Mouse (Mus musculus) cerebellum, adult 9-10 months (tissue): ENCODE results near the gene Sema4b.

Experiments
- DNase-seq: peaks from one replicate; pipeline ENCODE4 v3.0.0; 2022

Sema4b gene

GRCm38 (mm10) chr7:80221179-80221750 is 34.6 kb downstream of the Sema4b start:
- no peak for DNase-seq

- no peak for DNase-seq
These were observed 40.4 kb downstream of the Sema4b start for GRCm38 (mm10) chr7:80227065-80227464.

GRCm38 (mm10) chr7:80230196-80230595 is 43.6 kb downstream of the Sema4b start:
- no peak for DNase-seq

GRCm38 (mm10) chr7:80231971-80232488 is 45.4 kb downstream of the Sema4b start:
- peak; percentile 58 for DNase-seq

GRCm38 (mm10) chr7:80232489-80233029 is 45.9 kb downstream of the Sema4b start, which contains the start of the genes Cib1 and Gdpgp1:
Gene Cib1, minus strand, starts transcription at chr7:80232813.
Gene Gdpgp1, plus strand, starts transcription at chr7:80232865.
- peak; percentile 92 for DNase-seq

DNA sequence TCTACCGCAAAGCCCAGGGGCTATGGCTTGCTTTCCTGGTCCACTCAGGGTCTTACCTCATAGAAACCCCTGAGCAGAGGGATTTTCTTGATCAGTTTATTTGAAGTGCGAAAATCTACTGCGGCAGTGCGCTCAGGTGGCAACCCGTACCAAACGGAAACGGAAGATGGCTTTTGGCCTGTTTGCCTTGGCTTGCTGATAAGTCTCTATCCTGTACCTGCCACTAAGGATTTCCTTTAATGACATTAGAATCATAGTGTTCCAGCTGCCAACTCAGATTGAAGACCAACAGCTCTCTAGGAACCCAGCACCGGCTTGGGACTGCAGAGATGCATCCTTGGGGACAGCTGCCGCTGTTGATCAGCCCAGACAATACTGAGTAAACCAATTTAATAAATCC is 47.2 kb downstream of the Sema4b start:
- no peak for DNase-seq

DNA sequence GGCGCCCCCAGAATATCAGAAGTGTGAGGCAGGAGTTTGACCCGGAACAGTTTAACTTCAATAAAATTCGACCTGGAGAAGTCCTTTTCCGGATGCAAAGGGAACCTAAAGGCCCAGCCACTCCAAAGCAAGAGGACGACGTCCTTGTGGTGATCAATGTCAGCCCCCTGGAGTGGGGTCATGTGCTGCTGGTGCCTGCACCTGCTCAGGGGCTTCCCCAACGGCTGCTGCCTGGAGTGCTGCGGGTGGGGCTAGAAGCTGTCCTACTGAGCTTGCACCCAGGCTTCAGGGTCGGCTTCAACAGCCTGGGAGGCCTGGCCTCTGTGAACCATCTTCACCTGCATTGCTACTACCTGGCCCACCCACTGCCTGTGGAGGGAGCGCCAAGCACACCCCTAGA is 51.9 kb downstream of the Sema4b start:
- DNase-seq = no peak

DNA sequence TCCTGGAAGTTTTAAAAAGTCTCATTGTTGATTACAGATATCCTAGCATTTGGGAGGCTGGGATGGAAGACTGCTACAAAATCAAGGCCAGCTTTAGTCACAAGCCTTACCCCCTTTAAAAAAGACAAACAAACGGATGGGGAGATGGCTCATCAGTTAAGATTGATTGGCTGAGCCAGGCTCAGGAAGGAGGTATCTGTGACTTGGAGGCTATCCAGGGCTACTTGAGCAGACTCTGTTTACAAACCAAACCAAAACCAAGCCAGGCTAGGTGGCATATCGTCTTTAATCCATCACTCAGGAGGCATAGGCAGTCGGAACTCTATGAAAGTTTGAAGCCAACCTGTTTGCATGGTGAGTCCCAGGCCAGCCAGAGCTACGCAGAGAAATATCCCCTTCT is 55.0 kb downstream of the Sema4b start:
- DNase-seq = no peak

DNA sequence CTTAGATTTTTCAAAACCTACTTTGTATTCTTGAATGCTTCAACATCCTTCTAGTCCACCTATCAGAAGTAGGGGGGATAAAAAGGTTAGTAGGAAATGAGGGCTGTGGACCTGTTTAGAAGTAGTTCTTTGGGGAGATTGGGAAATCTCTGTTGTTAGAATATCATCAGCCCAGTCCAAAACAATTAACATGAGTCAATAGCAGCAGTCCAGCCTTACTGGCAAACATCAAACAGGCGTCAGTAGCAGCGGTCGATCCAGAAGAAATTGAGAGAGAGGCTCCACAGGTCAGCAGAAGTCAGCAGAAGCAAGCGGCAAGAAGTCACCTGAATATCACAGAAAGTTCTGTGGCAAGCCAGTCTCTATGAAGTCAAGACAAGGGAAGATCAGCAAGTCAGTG is 58.2 kb downstream of the Sema4b start:
- no peak for DNase-seq

GRCm38 (mm10) chr7:80246148-80246721 is 59.6 kb downstream of the Sema4b start, which contains the start of gene Ttll13:
Gene Ttll13, plus strand, starts transcription at chr7:80246376.
- peak; percentile 98 for DNase-seq

- DNase-seq = no peak
These were observed 60.2 kb downstream of the Sema4b start for GRCm38 (mm10) chr7:80246859-80247258.

- no peak for DNase-seq
These were observed 65.8 kb downstream of the Sema4b start for GRCm38 (mm10) chr7:80252437-80252836.

DNA sequence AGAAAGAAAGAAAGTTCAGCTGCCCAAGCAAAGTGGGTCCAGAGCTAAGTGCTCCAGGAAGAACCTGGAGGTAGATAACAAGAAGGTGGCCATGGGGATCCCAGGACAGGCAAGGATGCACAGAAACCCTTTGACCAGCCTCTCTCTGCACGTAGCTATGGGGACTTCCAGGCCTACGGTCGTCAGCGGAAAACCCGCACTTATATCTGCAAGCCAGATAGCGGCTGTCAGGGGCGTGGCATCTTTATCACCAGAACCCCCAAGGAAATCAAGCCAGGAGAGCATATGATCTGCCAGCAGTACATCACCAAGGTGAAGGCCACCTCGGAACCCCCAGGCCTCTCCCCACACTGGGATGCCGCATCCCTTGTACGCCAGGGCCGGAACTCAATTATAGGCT is 66.2 kb downstream of the Sema4b start:
- no peak for DNase-seq

GRCm38 (mm10) chr7:80255981-80256380 is 69.3 kb downstream of the Sema4b start:
- no peak for DNase-seq

GRCm38 (mm10) chr7:80257706-80258105 is 71.1 kb downstream of the Sema4b start:
- no peak for DNase-seq

- DNase-seq = peak; percentile 84
These were observed 74.2 kb downstream of the Sema4b start, which contains the start of gene Ngrn for GRCm38 (mm10) chr7:80260625-80261371. Gene Ngrn, plus strand, starts transcription at chr7:80261215.

DNA sequence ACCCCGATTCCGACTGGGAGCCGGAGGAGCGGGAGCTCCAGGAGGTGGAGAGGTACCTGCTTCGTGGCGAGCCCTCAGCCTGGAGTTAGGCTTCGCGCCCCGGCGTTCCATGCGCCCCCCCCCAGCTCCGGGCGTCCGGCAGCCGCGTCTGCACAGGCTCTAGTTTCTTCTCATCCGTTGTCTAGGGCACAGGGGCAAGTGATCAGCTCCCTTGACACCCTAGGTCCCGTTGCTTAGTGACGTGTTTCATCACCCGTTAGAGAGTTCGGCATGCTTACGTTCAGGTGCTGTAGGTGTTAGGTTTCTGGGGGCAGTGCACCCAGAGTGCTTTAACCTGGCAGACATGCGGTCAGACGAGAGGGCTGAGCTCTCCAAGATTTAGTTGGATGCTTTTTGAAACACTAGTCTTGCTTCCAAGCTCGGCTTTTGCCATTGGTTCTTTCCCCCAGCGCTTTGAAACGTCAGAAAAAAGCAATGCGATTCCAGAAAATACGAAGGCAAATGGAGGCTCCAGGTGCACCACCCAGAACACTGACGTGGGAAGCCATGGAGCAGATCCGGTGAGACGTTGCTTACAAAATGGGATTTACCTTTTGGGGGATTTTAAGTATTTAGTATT is 74.8 kb downstream of the Sema4b start:
- DNase-seq = no peak

GRCm38 (mm10) chr7:80264606-80265005 is 78.0 kb downstream of the Sema4b start:
- DNase-seq = no peak

DNA sequence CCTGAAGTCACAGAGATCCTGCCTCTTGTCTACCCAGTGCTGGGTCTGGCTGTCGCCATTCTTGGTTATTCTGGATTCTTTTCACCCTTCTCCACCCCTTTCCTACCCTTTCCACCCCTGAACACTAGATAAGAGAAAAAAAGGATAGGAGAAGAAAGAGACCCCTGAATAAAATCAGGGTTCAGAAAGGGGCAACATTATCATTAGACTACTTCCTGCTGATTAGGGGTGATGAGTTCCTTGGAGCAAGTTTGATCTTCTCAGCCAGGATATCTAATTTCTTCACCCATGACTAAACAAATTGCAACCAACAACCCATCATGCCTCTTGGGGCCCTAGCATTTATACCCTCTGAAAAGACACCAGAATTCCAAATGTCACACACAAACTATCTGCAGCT is 81.1 kb downstream of the Sema4b start:
- no peak for DNase-seq

- peak; percentile 96 for DNase-seq
These were observed 82.5 kb downstream of the Sema4b start, which contains the start of gene Vps33b for GRCm38 (mm10) chr7:80268897-80269750. Gene Vps33b, plus strand, starts transcription at chr7:80269649.

- peak; percentile 63 for DNase-seq
These were observed 83.2 kb downstream of the Sema4b start for GRCm38 (mm10) chr7:80269751-80270255.

GRCm38 (mm10) chr7:80273456-80273855 is 86.8 kb downstream of the Sema4b start:
- no peak for DNase-seq
